Mouse (Mus musculus) thymus, postnatal 4 days (tissue): Measurements from ENCODE around the gene Slc35b1.
A peak's percentile ranks its signal among the peaks of the same experiment; 100 is the strongest.

Experiments used
- DNase-seq: peaks from one replicate; pipeline ENCODE4 v3.0.0; 2021

The Slc35b1 gene

DNA sequence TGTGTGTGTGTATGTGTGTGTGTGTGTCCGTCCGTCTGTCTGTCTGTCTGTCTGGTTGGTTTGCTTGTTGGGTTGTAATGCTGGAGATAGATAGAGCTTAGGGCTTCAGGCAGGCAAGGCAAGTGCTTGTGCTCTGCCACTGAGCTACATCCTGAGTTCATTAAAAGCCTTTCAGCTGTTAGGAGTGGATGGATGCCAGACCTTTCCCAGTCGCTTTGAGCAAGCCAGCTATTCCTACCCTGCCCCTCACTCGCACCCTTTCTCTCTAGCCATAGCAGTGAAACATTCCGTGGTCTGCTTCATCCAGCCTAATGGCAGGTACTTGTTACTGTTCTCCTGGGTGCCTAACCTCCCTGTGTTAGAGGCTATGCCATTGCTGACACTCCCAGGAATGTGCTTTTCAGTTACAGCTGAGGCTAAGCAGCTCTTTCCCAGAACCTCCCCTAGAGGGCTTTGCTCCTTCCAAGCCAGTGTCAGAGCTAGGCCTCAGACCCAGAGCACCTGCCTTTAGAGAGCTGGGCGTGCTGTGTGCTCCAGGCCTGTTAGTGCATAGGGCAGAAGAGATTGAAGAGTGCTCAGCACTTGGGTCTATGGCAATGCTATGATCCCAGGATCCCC is 18.1 kb upstream of the Slc35b1 start:
- DNase-seq, result peak; percentile 47

DNA sequence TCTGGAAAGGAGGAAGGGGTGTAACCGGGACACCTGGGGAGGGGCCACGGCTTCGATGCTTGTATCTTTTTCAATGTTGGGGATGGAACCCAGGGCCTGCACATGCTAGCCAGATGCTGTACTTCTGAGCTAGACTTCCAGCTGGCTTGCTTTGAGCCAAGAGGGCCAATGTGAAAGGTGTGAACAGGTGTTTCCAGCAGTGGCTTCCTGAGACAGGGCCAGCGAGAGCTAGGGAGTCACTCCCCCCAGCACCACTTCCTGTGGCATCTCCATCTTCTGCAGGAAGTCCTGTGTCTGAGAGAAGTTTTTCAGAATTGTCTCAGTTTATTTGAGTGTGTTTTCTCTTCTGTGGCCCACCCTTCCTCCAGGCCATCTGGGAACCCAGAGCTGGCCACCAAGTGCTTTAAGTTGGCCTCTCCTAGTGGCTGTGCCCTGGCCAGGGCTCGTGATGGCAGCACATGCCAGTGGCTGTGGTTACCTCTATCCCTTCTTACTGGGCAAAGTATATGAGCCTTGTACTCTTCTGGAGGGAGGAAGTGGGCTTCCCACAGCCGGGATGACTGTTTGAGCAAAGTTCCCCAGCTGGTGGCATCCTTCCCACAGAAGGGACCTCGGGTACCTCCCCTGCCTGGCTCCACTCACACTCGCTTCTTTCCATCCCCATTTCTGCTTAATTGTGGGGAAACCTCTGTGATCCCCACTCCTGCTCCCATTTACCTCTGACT is 17.3 kb upstream of the Slc35b1 start:
- peak; percentile 66 for DNase-seq

DNA sequence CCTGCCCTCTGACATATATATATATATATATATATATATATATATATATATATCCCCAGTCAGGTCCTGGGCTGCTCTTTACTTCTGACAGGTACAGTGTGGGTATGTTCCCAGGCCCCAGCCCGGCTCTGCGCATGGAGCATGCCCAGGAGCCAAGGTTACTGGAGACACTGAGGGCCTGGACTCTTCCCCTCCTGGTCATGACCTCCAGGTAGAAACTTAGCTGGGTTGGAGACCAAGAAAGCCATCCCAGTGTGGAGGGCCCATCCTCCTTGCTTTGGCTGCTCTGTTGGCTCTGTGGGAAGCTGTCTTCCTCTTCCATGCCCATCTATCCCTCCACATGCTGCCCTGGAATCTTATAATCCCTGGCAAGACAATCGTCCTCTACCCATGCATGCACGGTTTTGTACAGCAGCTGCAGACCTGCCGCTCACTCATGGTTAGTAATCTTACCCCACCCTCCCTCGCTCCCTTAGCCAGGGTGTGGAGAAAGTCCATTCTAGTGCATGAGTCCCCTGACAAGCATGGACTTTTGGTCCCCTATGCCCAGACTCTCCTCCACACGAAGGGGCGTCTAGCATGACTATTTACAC is 16.2 kb upstream of the Slc35b1 start:
- no peak for DNase-seq

DNA sequence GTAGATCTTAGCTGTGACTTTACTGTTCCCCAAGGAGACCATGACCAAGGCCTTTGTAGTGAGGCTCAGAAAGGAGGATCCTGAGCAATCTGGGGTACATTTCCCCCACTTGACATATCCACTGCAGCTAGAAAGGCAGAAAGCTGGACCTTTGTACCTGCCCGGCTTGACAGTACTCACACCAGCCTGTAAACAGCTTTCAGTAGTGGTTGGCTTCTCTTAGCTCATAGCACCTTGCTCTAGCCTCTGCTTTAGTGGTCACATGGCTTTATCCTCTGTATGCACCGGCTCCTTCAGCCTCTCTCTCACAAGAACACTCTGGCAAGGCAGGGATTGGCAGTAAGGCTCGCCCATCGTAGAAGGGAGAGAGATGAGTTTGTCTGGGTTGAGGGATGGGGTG is 15.6 kb upstream of the Slc35b1 start:
- no peak for DNase-seq

DNA sequence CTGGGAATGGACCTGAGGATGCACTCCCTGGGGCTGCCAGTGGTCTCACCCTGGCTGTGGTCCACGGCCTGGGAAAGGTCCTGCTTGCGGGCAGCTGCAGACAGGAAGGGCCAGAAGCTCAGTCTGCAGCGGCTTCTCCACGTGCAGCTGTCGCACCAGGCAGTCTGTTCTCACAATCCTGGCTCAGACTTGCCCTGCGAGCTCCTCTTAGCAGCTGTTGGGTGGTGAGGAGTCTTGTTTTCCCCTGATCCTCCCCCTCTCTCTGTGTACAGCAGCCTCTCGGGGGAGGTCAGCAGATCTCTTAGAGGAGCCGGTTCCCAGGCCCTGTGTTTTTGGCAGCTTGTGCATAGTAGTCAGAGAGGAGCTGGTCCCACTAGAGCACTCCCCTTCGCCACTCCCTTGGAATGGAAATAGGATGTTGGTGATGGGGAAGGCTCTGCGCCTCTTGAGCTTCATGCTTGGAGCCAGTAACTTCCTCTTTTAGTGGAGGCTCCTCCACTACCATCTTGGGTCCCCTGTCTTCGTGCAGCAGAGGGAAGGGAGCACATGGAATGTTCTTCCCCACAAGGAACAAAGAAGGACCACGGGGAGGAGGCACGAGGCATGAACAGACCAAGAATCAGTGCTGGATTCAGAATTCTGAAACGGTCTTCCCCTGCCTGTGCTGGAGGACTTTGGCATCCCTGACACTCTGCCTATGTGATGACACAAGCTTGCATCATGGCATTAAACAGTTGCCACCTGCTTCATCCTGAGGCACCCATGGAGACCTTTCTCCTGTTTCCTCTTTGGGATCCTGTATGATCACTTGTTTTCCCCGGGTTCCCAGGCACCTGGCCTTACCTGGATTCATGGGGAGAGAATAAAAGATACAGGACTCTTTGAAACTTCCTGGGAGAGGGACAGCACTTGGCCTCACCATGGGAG is 14.3 kb upstream of the Slc35b1 start:
- peak; percentile 60 for DNase-seq

DNA sequence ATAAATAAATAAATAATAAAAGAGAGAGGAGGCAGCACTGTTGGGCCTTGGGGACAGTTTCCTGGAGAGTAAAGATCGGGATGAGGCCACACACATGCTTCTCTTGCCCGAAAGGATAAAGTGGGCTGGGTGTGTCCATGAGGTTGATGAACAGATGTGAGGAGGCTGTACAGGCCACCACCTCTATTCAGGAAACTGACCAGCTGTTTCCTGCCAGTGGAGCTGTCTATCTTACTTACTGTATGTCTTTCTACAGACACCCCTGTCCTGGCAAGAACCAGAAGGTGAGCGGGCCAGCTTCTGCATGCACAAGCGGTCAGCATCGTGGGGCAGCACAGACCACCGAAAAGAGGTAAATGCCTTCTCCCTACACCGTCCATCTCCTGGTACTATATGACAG is 13.3 kb upstream of the Slc35b1 start:
- no peak for DNase-seq

DNA sequence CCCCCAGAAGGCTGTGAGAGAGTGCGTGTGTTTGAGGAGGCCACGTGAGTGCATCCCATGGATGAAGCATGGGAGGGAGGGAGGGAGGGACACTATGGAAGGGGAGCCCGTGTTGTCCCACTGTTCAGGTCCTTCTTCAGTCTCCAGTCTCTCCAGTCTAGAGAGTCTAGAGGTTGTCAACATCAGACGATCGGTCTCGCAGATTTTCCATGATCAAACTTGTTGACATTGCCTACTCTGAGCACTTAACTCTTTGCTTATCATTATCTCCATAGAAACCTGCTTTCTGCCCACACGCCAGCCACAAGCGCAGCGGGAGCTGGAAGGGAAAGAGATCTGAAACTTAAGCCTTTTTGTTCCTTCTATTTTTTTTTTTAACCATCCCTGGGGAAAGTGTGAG is 5.6 kb upstream of the Slc35b1 start:
- DNase-seq, result no peak

DNA sequence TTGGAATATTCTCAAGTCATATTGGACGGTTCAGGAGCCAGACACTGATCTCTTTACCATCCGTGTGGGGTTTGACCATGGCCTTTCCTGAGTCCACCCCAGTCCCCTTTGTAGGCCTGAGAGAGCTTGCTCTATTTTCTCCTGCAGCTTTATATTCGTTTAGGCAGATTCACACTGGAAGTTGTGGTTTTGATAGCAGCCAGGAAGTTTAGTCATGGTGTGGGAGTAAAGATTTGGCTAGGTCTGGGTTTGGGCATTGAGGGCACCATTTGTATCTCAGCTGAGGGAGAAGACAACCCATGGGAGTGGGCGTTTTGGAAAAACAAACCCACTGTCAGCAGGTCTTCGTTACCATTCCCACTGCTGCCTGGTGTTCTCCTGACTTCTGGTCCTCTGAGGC is 4.9 kb upstream of the Slc35b1 start:
- DNase-seq, result no peak

DNA sequence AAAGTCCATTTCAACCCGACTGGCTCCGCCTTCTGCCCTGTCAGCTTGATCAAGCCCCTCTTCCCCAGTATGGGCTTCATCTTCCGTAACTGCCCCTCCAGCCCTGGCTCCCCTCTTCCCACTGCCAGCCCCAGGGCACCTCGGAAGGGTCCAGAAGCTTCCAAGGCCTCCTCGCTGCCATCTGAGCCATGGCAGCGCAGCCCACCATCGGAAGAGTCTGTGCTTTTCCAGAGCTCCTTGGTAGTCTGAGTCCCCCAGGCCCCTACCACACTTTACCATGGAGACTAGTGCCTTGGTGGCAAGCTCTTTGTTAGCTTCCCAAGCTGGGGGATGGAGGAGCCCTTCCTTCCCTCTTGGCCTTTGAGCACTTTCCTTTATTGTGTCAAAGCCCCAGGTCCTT is 3.8 kb upstream of the Slc35b1 start:
- DNase-seq, result no peak

DNA sequence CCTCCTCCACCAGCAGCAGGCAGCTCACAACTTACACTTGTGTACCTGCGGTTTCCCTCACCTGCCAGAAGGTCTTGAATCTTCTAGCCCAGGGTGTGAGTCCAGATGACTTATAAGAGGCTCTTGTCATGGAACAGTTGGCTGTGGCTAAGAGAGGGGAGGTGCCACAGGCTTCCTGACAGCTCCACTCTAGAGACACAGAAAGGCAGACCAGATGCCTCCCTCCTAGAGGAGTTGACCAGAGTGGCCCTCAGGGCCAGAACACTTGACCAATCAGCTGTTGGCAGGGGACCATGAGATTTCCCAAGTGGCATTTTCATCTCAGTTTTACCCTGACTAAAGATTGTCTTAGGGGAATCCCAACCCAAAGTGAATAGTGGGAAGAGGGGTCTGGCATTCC is 3.3 kb upstream of the Slc35b1 start:
- no peak for DNase-seq

DNA sequence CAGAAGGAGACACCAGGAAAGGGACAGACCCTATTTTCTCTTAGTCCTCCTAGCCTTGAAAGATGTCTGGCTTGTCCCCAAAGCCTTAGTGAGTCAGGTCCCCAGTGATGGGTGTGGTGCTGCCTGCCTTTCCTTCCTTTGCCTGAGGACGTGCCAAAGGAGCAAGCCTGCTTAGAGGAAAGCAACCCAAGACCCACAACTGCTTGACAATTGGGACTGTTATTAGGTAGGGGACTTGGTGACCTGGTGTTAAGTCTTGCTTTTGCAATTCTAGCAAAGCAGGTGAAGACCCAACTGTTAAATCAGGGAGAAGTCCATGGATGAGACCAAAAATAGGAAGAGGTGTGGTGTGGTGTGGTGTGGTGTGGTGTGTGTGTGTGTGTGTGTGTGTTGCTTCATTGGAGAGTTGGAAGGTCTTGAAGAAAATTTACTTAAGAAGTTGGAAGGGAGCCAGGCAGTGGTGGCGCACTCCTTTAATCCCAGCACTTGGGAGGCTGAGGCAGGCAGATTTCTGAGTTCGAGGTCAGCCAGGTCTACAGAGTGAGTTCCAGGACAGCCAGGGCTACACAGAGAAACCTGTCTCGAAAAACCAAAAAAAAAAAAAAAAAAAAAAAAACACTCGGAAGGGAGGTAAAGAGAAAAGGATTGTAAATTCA is 1.0 kb upstream of the Slc35b1 start:
- DNase-seq, result no peak

DNA sequence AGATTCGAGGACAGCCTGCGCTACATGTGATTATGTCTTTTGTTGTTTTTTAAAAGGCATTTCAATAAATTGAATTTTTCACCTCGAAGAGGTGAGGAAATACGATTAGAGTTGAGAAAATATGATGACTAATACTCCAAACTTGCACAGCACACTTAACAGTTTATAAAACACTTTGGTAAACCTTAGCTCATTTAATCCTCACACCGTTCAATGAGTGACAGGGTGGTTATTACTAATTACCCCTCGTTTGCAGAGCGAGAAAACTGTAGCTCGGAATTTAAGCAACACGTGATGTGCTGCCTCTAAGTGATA is 531 bp upstream of the Slc35b1 start:
- DNase-seq, result no peak

DNA sequence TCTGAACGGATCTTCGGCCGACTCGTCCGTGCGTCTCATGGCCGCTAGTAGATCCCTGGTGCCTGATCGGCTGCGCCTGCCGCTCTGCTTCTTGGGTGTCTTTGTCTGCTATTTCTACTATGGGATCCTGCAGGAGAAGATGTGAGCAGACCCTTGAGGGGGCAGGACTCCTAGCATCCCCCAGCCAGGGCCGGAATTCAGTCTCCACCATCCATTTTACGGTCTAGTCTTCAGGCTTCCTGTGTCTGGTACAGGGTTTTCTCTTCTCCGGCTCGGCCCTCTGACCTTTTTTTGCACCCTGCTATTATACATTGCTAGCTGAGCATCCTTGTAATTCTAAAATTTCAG is 455 bp downstream of the Slc35b1 start:
- DNase-seq, result no peak

DNA sequence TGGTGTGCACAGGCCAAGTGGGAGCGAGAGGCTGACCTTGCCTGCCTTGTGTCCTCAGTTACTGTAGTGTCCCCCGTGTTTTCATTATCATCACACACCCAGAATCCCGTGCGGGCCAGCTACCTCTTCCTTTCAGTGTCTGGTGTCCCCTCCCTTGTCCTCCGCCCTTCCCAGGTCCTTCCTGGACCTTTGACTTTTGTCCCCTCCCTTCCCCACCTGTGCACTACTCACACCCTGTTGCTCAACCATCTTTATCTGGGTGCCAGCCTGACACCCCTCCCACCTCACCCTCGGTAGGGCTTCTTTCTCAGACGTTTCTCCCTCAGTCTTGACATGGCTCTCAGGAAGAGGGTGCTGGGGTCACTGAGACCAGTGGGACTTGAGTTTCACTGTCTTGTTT is 2.9 kb downstream of the Slc35b1 start:
- no peak for DNase-seq

DNA sequence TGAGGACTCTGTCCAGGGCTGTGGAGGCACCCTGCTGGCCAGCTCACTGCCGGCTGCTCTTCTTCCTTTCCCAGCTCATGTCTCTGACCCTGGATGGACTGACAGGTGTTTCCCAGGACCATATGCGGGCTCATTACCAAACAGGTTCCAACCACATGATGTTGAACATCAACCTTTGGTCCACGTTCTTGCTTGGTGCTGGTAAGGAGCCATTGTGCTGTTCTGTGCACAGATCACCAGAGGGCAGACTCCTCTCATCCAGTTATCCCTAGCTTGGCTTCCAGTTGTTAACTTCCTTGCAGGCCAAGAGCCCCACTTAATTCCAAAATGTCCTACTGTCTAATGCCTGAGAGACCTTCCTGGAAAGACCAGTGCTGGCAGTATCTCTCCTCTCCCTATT is 4.5 kb downstream of the Slc35b1 start:
- DNase-seq, result no peak

DNA sequence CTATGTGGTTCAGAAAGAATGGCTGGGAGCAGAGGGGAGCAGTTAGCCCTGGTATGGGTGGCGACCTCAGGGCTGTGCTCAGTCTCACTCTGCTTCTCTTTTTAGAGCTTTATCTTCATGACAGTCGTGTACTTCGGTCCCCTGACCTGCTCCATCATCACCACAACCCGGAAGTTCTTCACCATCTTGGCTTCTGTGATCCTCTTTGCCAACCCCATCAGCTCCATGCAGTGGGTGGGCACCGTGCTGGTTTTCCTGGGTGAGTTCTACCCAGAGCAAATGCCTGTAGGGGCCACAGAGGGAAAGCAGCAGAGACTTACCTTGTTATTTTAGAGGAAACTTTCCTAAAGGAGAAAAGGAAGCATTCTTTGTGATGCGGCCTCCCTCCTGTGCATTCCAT is 5.9 kb downstream of the Slc35b1 start:
- no peak for DNase-seq

DNA sequence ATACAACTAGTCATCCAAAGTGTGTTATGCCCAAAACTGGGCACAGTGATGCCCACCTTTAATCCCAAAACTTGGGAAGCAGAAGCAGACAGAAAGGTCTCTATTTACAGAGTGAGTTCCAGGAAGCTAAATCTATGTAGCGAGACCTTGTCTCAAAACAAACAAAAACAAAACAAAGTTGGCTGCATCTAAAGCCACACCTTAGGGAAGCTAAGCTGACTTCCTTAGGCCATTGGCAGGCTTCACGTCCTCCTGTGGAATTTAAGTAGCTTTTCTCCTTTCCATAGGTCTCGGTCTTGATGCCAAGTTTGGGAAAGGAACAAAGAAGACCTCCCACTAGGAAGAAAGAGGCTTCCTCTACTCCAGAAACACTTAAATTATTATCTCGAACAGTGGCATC is 6.7 kb downstream of the Slc35b1 start:
- DNase-seq, result no peak

DNA sequence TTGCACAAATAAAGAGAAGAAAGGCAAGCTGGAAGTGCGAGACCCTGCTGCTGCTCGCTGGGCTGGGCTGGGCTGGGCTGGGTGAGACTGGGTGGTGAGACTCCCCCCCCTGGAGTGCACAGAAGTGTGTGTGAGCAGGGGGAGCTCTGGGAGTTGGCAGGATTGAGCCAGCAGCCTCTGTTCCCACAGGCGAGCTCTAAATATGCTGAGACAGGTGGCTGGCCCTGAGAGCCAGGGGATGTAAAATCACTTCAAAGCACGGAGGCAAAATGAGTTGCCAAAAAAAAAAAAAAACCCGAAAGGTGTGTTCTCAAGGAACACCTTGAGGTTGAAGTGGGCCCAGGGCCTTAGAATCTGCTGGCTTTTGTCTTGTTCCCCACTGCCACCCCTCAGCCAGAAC is 7.3 kb downstream of the Slc35b1 start:
- DNase-seq, result no peak

DNA sequence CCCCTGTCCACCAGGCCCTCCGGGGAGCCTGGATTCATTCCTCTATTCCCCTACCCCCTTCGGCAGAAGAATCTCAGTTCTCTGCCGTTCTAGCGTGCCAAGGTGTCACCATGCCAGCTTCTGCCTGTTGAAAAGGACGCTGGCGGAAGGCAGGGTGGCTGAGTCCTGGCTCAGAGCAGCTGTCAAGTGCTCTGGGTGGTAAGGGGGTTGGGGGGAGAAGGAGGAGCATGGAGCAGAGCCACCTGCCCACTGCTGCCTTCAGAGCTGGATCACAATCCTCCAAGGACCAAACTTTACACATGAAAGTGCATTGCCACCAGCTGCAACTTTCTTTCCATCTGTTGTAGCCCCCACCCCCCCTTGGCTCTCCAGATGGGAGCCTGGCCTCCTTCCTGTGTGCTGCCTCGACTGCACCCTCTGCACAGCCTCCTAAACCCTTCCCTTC is 7.8 kb downstream of the Slc35b1 start:
- DNase-seq, result peak; percentile 69

DNA sequence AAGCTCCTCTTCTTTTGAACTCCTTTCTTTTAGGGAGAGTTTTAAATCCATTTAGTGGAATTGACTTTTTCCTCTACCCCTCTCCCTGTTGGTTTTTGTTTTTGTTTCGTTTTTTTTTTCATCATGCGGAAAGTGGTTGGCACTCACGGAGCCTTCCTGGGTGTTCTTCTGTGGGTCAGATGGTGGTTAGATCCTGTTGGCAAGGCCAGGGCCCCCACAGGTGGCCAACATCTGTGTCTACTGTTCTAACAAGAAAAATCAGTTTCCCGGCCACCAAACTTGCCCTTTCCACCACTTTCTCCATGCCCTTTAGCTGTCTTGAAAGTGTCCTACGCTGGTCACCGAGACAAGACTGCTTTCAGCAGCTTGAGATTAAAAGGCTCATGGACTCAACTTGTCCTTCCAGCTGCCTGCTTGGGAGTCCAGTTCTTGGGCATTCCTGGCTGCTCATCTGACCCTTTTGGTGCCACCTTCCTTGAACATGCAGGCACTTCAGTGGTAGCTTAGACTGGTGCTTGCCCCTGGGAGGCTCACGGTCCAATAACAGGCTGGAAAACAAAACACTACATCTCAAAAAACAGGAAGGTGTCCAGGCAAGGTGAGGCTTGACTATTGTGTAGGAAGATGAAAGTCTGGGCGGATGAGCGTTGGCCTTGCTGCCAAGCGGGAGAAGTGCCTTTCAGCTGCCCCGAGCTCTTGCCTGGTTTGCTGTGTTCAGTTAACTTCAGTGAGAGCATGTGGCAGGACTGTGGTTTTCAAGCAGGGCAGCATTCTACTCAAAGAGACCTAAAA is 8.4 kb downstream of the Slc35b1 start:
- DNase-seq, result peak; percentile 53

DNA sequence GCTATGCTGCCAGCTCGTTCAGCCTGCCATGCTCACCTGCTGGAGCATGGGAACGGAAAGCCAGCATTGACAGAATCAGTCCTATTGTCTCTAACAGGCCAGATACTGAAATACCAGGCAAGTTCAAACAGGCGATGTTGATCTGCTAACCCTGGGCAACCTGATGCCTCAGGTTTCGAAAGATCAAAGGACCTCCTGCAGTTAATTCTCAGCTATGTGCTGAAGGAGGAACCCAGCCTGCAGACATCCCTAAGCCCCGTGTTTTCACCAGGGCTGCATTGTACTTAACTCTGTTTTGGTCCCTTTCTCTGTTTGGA is 9.0 kb downstream of the Slc35b1 start:
- no peak for DNase-seq

DNA sequence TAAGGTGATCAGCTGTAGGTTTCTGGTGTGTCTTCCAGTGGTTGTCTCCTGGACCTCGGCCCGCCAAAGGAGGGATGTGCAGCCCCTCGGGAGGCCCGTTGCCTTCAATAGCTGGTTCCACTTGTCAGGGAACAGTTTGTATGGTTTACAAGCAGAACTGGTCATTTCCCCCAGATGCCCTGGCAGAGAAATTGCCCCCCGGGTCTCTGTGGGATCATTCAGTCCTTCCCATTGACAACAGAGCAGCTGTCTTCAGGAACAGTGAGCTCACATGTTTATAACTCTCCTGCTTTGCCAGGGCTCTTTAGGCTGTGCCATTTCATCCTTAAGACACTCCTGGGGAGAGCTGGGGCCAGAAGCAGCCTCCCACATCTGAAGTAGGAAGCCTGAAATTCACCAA is 9.6 kb downstream of the Slc35b1 start:
- DNase-seq, result no peak

DNA sequence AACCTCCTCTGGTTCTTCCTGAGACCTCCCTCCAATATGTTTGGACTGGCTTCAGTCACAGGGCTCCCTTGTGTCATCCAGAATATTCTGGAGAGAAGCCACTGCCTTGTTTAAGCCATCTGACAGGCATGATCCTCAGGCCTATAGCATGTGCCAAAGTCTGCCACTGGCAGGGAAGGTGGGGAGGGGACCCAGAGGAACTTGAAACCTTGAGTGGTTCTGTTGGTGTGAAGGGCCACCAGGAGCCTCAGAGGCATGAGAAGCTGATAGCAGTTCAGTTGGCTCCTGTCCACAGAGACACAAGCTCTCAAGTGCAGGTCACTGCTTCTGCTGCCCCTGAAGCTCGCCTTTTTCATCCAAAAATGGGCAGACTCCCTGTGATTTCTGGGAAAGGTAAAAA is 12.1 kb downstream of the Slc35b1 start:
- DNase-seq, result no peak
